Mouse (Mus musculus) thymus, adult 2 months (tissue): ENCODE measurements around the gene Serpinb7.

ENCODE experiments used
- CTCF ChIP-seq: fragments of 200-500 bp; IDR thresholded peaks from 2 replicates; pipeline ENCODE4 v1.5.1; 2012; ENCODE audit warnings: mild to moderate bottlenecking, control low read depth, low read length, moderate library complexity, borderline replicate concordance; ENCODE audit not compliant: control insufficient read depth, poor library complexity, insufficient read depth; ENCODE audit errors: extremely low read depth
- POLR2A ChIP-seq: fragments of 200-500 bp; IDR thresholded peaks from 2 replicates; pipeline ENCODE4 v1.6.1; 2012; ENCODE audit warnings: mild to moderate bottlenecking, low read length, control low read depth, moderate library complexity; ENCODE audit not compliant: control insufficient read depth, poor library complexity, insufficient read depth; ENCODE audit errors: extremely low read depth

- TF ChIP-seq POLR2A, result no peak
- no peak for TF ChIP-seq CTCF
These were observed 30.5 kb upstream of the Serpinb7 start for GRCm38 (mm10) chr1:107368944-107369343.
